Mouse (Mus musculus) midbrain, embryonic 16.5 days (tissue): Measurements from ENCODE around the gene Gm48552. TPM values are rescaled to one million over a fixed set of nuclear protein-coding genes. Genes with fewer than 3 reads are reported as not detected.

Source experiments
- ATAC-seq: fragments of 200-750 bp; cut with Nextera tagmentation; 2 replicates; pipeline ENCODE4 v1.8.0; 2017; ENCODE audit warnings: moderate TSS enrichment
- H3K27ac ChIP-seq: fragments of 300-500 bp; sonication (generic); 2 replicates; pipeline ENCODE4 v1.5.1; 2014; ENCODE audit warnings: mild to moderate bottlenecking, low read length, mixed read lengths
- H3K27me3 ChIP-seq: fragments of 300-500 bp; sonication (generic); 2 replicates; pipeline ENCODE4 v1.6.1; 2014; ENCODE audit warnings: low read depth, low read length, mixed read lengths; ENCODE audit not compliant: control insufficient read depth, insufficient read depth
- H3K36me3 ChIP-seq: fragments of 300-500 bp; sonication (generic); 2 replicates; pipeline ENCODE4 v1.6.1; 2014; ENCODE audit warnings: mild to moderate bottlenecking, low read length, moderate library complexity, mixed read lengths; ENCODE audit not compliant: control insufficient read depth, insufficient read depth
- H3K4me1 ChIP-seq: fragments of 300-500 bp; sonication (generic); 2 replicates; pipeline ENCODE4 v1.6.1; 2014; ENCODE audit warnings: mild to moderate bottlenecking, low read length, mixed read lengths; ENCODE audit not compliant: control insufficient read depth, insufficient read depth
- H3K4me2 ChIP-seq: fragments of 300-500 bp; sonication (generic); 2 replicates; pipeline ENCODE4 v1.6.1; 2014; ENCODE audit warnings: mild to moderate bottlenecking, low read length, mixed read lengths
- H3K4me3 ChIP-seq: fragments of 300-500 bp; sonication (generic); 2 replicates; pipeline ENCODE4 v1.5.1; 2014; ENCODE audit warnings: low read depth, mild to moderate bottlenecking, low read length, moderate library complexity, mixed read lengths
- H3K9ac ChIP-seq: fragments of 300-500 bp; sonication (generic); 2 replicates; pipeline ENCODE4 v1.6.1; 2014; ENCODE audit warnings: low read depth, low read length, mixed read lengths
- H3K9me3 ChIP-seq: fragments of 300-500 bp; sonication (generic); replicated peaks from 2 replicates; pipeline ENCODE4 v1.6.1; 2014; ENCODE audit warnings: mild to moderate bottlenecking, low read length, mixed read lengths; ENCODE audit not compliant: control insufficient read depth, poor library complexity, severe bottlenecking
- WGBS: fragments of 180-500 bp; shearing (Covaris S2); extraction: QIAGEN DNeasy Blood & Tissue Kit; methylation state at CpG from one replicate; pipeline ENCODE4 v1.1.7; 2014; 5-methylcytosine and 5-hydroxymethylcytosine counted together
- polyA plus RNA-seq: library from polyadenylated mRNA; unstranded; fragments of >200 nt; fragmentation: Nextera tagmentation; extraction: Ambion mirVana; gene quantifications from 2 replicates; pipeline ENCODE4 v1.2.1, GENCODE M21; 2015

Gm48552 gene
- polyA plus RNA-seq, 1 experiment from 2014 or later: 3.3 TPM

DNA sequence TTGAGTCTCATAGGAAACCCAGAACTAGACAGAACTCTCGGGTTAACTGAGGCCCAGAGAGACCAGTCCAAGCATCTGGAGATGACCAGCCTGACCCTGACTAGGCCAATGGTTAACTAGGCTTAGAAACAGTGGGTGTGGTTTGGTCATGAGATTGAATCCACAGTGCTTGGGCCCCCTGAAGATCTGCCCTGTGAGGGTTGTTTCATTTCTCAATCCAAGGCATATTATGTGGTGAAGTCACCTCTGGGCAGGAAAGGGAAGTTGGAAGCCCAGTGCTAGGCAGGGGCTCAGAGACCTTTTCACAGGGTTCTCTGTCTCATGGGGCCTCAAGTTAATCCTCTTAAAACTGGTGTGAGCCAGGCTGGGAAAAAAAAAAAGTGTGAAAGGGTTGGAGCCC, 30.0 kb upstream of the Gm48552 start:
- H3K27ac ChIP-seq: no peak overlapping the region
- H3K4me2 ChIP-seq: peak overlapping the region; percentile 84
- no peaks in the 10 kb centered on the region; the same call in 1 of the 2 replicates for H3K27me3 ChIP-seq
- no peaks in the 10 kb centered on the region; the same call in 1 of the 2 replicates for H3K36me3 ChIP-seq
- 71% methylated on average over 1 of the region's 1 CpGs for WGBS
- no peaks in the 10 kb centered on the region for H3K9me3 ChIP-seq
- H3K9ac ChIP-seq: no peak overlapping the region
- peaks cover 16% of the 10 kb centered on the region for H3K4me1 ChIP-seq
- no peak overlapping the region for H3K4me3 ChIP-seq
- no peak for ATAC-seq

DNA sequence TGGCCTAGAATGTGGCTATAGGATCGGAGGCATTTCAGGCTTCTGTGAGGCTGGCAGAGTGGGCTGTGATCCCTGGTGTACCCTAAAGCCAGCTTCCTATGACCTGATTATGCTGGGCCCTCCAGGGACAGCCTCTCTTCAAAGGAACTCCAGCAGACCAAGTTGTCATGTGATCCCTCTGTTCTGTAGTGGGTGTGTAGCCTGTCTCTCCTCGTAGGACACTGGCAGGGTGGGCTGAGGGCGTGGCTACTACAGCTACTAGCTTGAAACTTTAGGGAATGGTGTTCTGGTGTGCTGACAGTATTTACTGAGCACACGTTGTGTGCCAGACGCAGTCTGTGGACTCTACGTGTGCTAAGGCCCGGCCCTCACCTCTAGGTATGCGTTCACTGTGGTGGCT, 28.1 kb upstream of the Gm48552 start:
- 70% methylated on average over 8 of the region's 8 CpGs for WGBS
- Histone ChIP-seq H3K4me2 (no peak overlapping the region), H3K9me3 (no peaks in the 10 kb centered on the region), H3K4me3 (no peak overlapping the region), H3K27me3 (no peaks in the 10 kb centered on the region; the same call in 1 of the 2 replicates), H3K27ac (no peak overlapping the region), H3K4me1 (peaks cover 28% of the 10 kb centered on the region), H3K36me3 (no peaks in the 10 kb centered on the region; the same call in 1 of the 2 replicates), H3K9ac (no peak overlapping the region)
- ATAC-seq: no peak

GRCm38 (mm10) chr10:81362336-81362949, 26.4 kb upstream of the Gm48552 start:
- Histone ChIP-seq H3K4me1 (peaks cover 30% of the 10 kb centered on the region), H3K4me3 (no peak overlapping the region), H3K4me2 (no peak overlapping the region), H3K9ac (no peak overlapping the region), H3K36me3 (peaks cover 2% of the 10 kb centered on the region; the same call in 1 of the 2 replicates), H3K9me3 (no peaks in the 10 kb centered on the region), H3K27me3 (no peaks in the 10 kb centered on the region; the same call in 1 of the 2 replicates), H3K27ac (no peak overlapping the region)
- 83% methylated on average over 12 of the region's 12 CpGs for WGBS
- ATAC-seq: no peak

- Histone ChIP-seq H3K4me1 (peaks cover 21% of the 10 kb centered on the region), H3K9me3 (no peaks in the 10 kb centered on the region), H3K4me2 (peak overlapping the region; percentile 43), H3K27ac (no peak overlapping the region), H3K36me3 (peaks cover 14% of the 10 kb centered on the region), H3K9ac (peak overlapping the region; percentile 41), H3K27me3 (no peaks in the 10 kb centered on the region; the same call in 1 of the 2 replicates), H3K4me3 (peak overlapping the region; percentile 16; the same call in 1 of the 2 replicates)
- ATAC-seq: no peak
- 15% methylated on average over 54 of the region's 54 CpGs for WGBS
These were observed 25.1 kb upstream of the Gm48552 start for GRCm38 (mm10) chr10:81363436-81364346.

- H3K9ac ChIP-seq: no peak overlapping the region; the same call in 1 of the 2 replicates
- peaks cover 18% of the 10 kb centered on the region for H3K4me1 ChIP-seq
- no peak for ATAC-seq
- peak overlapping the region; percentile 16; the same call in 1 of the 2 replicates for H3K4me3 ChIP-seq
- H3K27me3 ChIP-seq: no peaks in the 10 kb centered on the region; the same call in 1 of the 2 replicates
- no peaks in the 10 kb centered on the region for H3K9me3 ChIP-seq
- peaks cover 22% of the 10 kb centered on the region for H3K36me3 ChIP-seq
- H3K4me2 ChIP-seq: peak overlapping the region; percentile 43
- 11% methylated on average over 28 of the region's 28 CpGs for WGBS
- no peak overlapping the region for H3K27ac ChIP-seq
These were observed 24.1 kb upstream of the Gm48552 start for GRCm38 (mm10) chr10:81364666-81365065.

GRCm38 (mm10) chr10:81365073-81365472, 23.7 kb upstream of the Gm48552 start:
- no peak overlapping the region for H3K4me3 ChIP-seq

DNA sequence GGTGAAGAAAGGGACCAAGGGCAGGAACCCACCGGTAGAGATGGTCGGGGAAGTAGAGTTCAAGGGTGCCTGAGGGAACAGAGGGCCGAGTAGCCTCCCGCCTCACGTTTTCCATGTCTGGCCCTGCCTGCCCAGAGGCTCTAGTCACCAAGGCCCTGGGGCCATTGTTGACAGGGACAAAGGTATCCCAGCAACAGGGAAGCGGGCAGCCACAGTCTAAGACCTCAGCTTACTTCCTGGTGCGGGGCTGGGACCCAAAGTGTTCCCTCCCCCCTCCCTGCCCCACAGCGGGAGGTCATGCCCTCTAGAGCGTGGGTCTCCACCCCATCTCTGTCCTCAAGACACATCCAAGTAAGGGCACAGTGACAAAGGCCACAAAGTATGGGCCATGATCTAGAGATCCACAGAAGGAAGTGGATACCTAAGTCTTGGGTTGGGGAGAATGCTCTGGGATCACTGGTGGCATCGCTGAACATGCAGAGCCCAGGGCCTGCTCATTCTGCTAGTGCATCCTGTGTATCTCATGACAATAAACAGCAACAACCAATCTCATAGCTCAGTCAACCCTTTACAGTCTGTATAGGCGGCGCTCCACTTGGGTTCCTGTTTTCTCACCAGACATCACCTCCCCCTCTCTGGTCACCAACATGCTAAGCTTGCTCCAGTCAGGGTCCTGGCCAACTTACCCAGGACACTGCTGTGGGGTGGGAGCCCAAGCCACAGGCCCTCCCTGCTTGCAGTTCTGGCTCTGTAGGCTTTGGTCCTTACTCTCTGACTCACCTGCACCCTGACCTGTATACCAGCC, 22.9 kb upstream of the Gm48552 start, which contains the start of gene 4930404N11Rik:
TSS of gene 4930404N11Rik (minus strand) at position 145 of the 805 bp plus-strand sequence.
- Histone ChIP-seq H3K9ac (no peak within 1 kb of the TSS; the same call in 1 of the 2 replicates), H3K36me3 (peaks cover 31% of the 10 kb centered on the region)
- no peak for ATAC-seq

More at GRCm38 (mm10) chr10:81365073-81365472, 23.7 kb upstream of the Gm48552 start:
- no peak overlapping the region for H3K27ac ChIP-seq
- no peaks in the 10 kb centered on the region; the same call in 1 of the 2 replicates for H3K27me3 ChIP-seq
- no peak overlapping the region for H3K9ac ChIP-seq
- peaks cover 24% of the 10 kb centered on the region for H3K36me3 ChIP-seq
- H3K4me1 ChIP-seq: peaks cover 18% of the 10 kb centered on the region
- ATAC-seq: no peak; the same call in 1 of the 2 replicates
- no peaks in the 10 kb centered on the region for H3K9me3 ChIP-seq
- 36% methylated on average over 4 of the region's 4 CpGs for WGBS
- no peak overlapping the region for H3K4me2 ChIP-seq

GRCm38 (mm10) chr10:81366477-81367206, 22.2 kb upstream of the Gm48552 start:
- H3K4me3 ChIP-seq: no peak overlapping the region
- H3K9me3 ChIP-seq: no peaks in the 10 kb centered on the region
- peaks cover 36% of the 10 kb centered on the region for H3K36me3 ChIP-seq
- 77% methylated on average over 6 of the region's 6 CpGs for WGBS
- peaks cover 18% of the 10 kb centered on the region for H3K4me1 ChIP-seq
- no peaks in the 10 kb centered on the region; the same call in 1 of the 2 replicates for H3K27me3 ChIP-seq
- H3K9ac ChIP-seq: no peak overlapping the region
- H3K27ac ChIP-seq: no peak overlapping the region
- no peak for ATAC-seq
- H3K4me2 ChIP-seq: no peak overlapping the region

More for the DNA sequence above, 22.9 kb upstream of the Gm48552 start, which contains the start of gene 4930404N11Rik:
- Histone ChIP-seq H3K9me3 (no peaks in the 10 kb centered on the region), H3K27ac (no peak within 1 kb of the TSS), H3K27me3 (no peaks in the 10 kb centered on the region; the same call in 1 of the 2 replicates), H3K4me1 (peaks cover 18% of the 10 kb centered on the region), H3K4me2 (peak within 1 kb of the TSS; percentile 43), H3K4me3 (peak within 1 kb of the TSS; percentile 16; the same call in 1 of the 2 replicates)
- WGBS: 19% methylated on average over 11 of the region's 12 CpGs
